10 mouse cellular contexts compared by ENCODE assay signal in the genomic region with DNA sequence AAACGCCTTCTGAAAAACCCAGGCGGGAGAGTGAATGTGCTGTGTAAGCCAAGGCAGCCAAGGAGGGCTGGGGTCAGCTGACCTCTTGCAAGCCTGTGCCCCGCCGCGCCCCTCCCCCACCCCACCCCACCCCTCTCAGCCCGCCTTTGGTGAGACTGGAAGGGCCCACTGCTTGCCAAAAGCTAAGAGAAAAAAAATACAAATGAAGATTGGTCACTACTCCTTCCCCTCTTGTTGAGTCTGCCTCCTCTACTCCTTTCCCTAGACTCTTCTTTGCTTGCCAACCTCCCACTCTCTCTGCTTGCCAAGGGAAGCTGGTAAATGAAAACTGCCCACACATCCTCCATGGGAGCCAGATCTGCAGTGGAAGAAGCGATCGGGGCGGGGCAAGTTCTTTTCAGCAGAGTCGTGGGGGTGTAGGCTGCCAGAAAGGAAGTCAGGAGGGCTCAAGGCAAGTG. TPM values are rescaled to one million over a fixed set of nuclear protein-coding genes. Genes with fewer than 3 reads are reported as not detected.
DNase-seq lines count a peak whose midpoint lies in the region; ATAC-seq and TF ChIP-seq lines count a peak whose summit lies in the region.
"Had no signal": no experiment of that assay in that cellular context is flagged by ENCODE, and none has a peak within 500 bp of the region (broad histone marks: within the 10 kb centered on the region; RNA-seq: fewer than 3 reads in every experiment).

No protein-coding gene starts in this region.

- no peaks in the 10 kb centered on the region for H3K27me3 ChIP-seq in kidney, embryonic 14.5 days (ENCODE audit: control insufficient read depth, insufficient read depth, low read length)
- H3K27me3 ChIP-seq in lung, postnatal 0 days (replicated peaks; ENCODE audit: insufficient read depth, low read length), result no peaks in the 10 kb centered on the region
- H3K27me3 ChIP-seq: liver, embryonic 13.5 days had no signal

- H3K9ac ChIP-seq in kidney, embryonic 14.5 days (ENCODE audit: low read depth, low read length), result no peak overlapping the region
- H3K9ac ChIP-seq in lung, postnatal 0 days (replicated peaks; ENCODE audit: low read depth), result no peak overlapping the region
- H3K9ac ChIP-seq: liver, embryonic 13.5 days had no signal

- H3K4me1 ChIP-seq in kidney, embryonic 14.5 days (ENCODE audit: control insufficient read depth, insufficient read depth, low read length), result no peaks in the 10 kb centered on the region
- H3K4me1 ChIP-seq in lung, postnatal 0 days (ENCODE audit: insufficient read depth, low read depth, low read length), result no peaks in the 10 kb centered on the region
- H3K4me1 ChIP-seq: liver, embryonic 13.5 days had no signal

- no peak for TF ChIP-seq EP300 in lung, postnatal 0 days (IDR thresholded peaks at IDR 0.05)

- H3K36me3 ChIP-seq in kidney, embryonic 14.5 days (ENCODE audit: control insufficient read depth, insufficient read depth, low read length), result no peaks in the 10 kb centered on the region
- no peaks in the 10 kb centered on the region for H3K36me3 ChIP-seq in lung, postnatal 0 days (ENCODE audit: insufficient read depth, low read length)
- H3K36me3 ChIP-seq: liver, embryonic 13.5 days had no signal

- no peak for DNase-seq in kidney, postnatal 36 days
- DNase-seq in cerebellum, postnatal 36 days, result peak; percentile 11 to 14
- peak; percentile 17 to 32 for DNase-seq in frontal cortex, postnatal 25 days (ENCODE audit: low spot score in 2 of 2)
- DNase-seq in layer of hippocampus, adult 11-12 months (ENCODE audit: low spot score), result peak; percentile 69
- DNase-seq in lung, postnatal 0 days (ENCODE audit: low spot score), result peak; percentile 5
- DNase-seq in right cerebral cortex, postnatal 14 days, result peak; percentile 39
- DNase-seq: liver, embryonic 13.5 days had no signal

- no peak overlapping the region for H3K27ac ChIP-seq in kidney, embryonic 14.5 days (ENCODE audit: low read depth, low read length)
- no peak overlapping the region for H3K27ac ChIP-seq in lung, postnatal 0 days (ENCODE audit: low read length)
- H3K27ac ChIP-seq: liver, embryonic 13.5 days had no signal

- H3K4me2 ChIP-seq in kidney, embryonic 14.5 days (replicated peaks; ENCODE audit: low read depth, low read length), result no peak overlapping the region
- 0 out of 2 replicates have a peak overlapping the region, but pooled peaks have one; percentile 14 for H3K4me2 ChIP-seq in lung, postnatal 0 days (replicated peaks; ENCODE audit: low read depth, low read length)
- H3K4me2 ChIP-seq: liver, embryonic 13.5 days had no signal

- no peak for TF ChIP-seq CTCF in lung, postnatal 0 days (IDR thresholded peaks at IDR 0.05)

- 28% methylated on average over 10 of the region's 10 CpGs for WGBS in kidney, embryonic 14.5 days
- 18% methylated on average over 6 of the region's 10 CpGs for WGBS in lung, postnatal 0 days

- H3K9me3 ChIP-seq in kidney, embryonic 14.5 days (ENCODE audit: control insufficient read depth, low read length), result no peaks in the 10 kb centered on the region
- H3K9me3 ChIP-seq in lung, postnatal 0 days (ENCODE audit: low read length), result no peaks in the 10 kb centered on the region
- H3K9me3 ChIP-seq: liver, embryonic 13.5 days had no signal

- peak; percentile 44; the same call in 1 of the 2 replicates for ATAC-seq in kidney, embryonic 14.5 days (ENCODE audit: low FRiP score, low TSS enrichment)
- ATAC-seq in lung, postnatal 0 days, result peak; percentile 26; the same call in 1 of the 2 replicates
- ATAC-seq in granulocyte monocyte progenitor cell, adult 5-6 weeks (replicated peaks; ENCODE audit: poor library complexity, severe bottlenecking), result no peak

- H3K4me3 ChIP-seq in kidney, embryonic 14.5 days (ENCODE audit: low read length), result no peak overlapping the region
- H3K4me3 ChIP-seq in lung, postnatal 0 days (ENCODE audit: low read depth, low read length), result no peak overlapping the region
- H3K4me3 ChIP-seq: liver, embryonic 13.5 days had no signal

RNA-seq across cellular contexts. Expression of gene Usp51, which starts 32.0 kb away (rescaled TPM):
- 1.3 and 2.1 TPM in 2 replicates for polyA plus RNA-seq in kidney, embryonic 14.5 days (2014; fragmentation: Nextera tagmentation; extraction: Ambion mirVana)
- 0.17 and 0.21 TPM in 2 replicates for polyA plus RNA-seq in lung, postnatal 0 days (2015; fragmentation: Nextera tagmentation; extraction: Ambion mirVana)
- total RNA-seq in granulocyte monocyte progenitor cell, adult 5-6 weeks (2014; fragmentation: Nextera tagmentation), result 0.52 TPM in 1 of 2 replicates, not detected in the other
- total RNA-seq in granulocyte monocyte progenitor cell, adult 5-6 weeks (2017), result 0.67 and 0.82 TPM in 2 replicates
- total RNA-seq: MEL had no signal

Comparison
In these comparisons a context has a peak if more than half of its experiments do, and no peak if none do; other contexts are left out.
1. DNase-seq: peak in cerebellum, postnatal 36 days (2 of 2), frontal cortex, postnatal 25 days (2 of 2), layer of hippocampus, adult 11-12 months (single experiment), lung, postnatal 0 days (single experiment) and right cerebral cortex, postnatal 14 days (single experiment); none in kidney, postnatal 36 days (0 of 2).